Mouse (Mus musculus) colon, adult 2 months (tissue): Measurements from ENCODE around the gene Olfr785. TPM values are rescaled to one million over a fixed set of nuclear protein-coding genes. Genes with fewer than 3 reads are reported as not detected.

Experiments used
- polyA plus RNA-seq: library from polyadenylated mRNA; depleted of rRNA; stranded (reverse); fragments of >200 nt; gene quantifications from 2 replicates; pipeline ENCODE4 v1.2.3, GENCODE M21; 2012; rRNA removed

The Olfr785 gene
- not detected in 2 replicates for polyA plus RNA-seq

GRCm38 (mm10) chr10:129405126-129405525, at the start of gene Olfr785:
Gene Olfr785, plus strand, starts transcription at chr10:129405426.

GRCm38 (mm10) chr10:129383783-129384182, 21.4 kb upstream of the Olfr785 start, which contains the start of gene Olfr784:
Gene Olfr784, plus strand, starts transcription at chr10:129384083.

GRCm38 (mm10) chr10:129427006-129427405, 21.8 kb downstream of the Olfr785 start, which contains the start of gene Olfr786:
Gene Olfr786, plus strand, starts transcription at chr10:129427306.

Other genes with a start within 250 kb of the Olfr785 start
- gene Olfr771, start 240.7 kb upstream of the Olfr785 start, polyA plus RNA-seq = not detected in 2 replicates
- not detected in 2 replicates for gene Olfr772, start 227.5 kb upstream of the Olfr785 start, polyA plus RNA-seq
- not detected in 2 replicates for gene Olfr773, start 218.0 kb upstream of the Olfr785 start, polyA plus RNA-seq
- not detected in 2 replicates for gene Olfr774, start 169.2 kb upstream of the Olfr785 start, polyA plus RNA-seq
- gene Olfr775, start 157.0 kb upstream of the Olfr785 start, polyA plus RNA-seq = not detected in 2 replicates
- gene Olfr776, start 146.3 kb upstream of the Olfr785 start, polyA plus RNA-seq = not detected in 2 replicates
- gene Olfr777, start 133.9 kb upstream of the Olfr785 start, polyA plus RNA-seq = not detected in 2 replicates
- not detected in 2 replicates for gene Olfr780, start 87.3 kb upstream of the Olfr785 start, polyA plus RNA-seq
- gene Olfr781, start 76.6 kb upstream of the Olfr785 start, polyA plus RNA-seq = not detected in 2 replicates
- gene Olfr782, start 56.6 kb upstream of the Olfr785 start, polyA plus RNA-seq = not detected in 2 replicates
- gene Olfr784, start 21.3 kb upstream of the Olfr785 start, polyA plus RNA-seq = 0.06 TPM in 2 replicates
- not detected in 2 replicates for gene Olfr786, start 21.9 kb downstream of the Olfr785 start, polyA plus RNA-seq
- gene Olfr787, start 56.4 kb downstream of the Olfr785 start, polyA plus RNA-seq = not detected in 2 replicates
- not detected in 2 replicates for gene Olfr788, start 65.6 kb downstream of the Olfr785 start, polyA plus RNA-seq
- not detected in 2 replicates for gene Olfr789, start 79.3 kb downstream of the Olfr785 start, polyA plus RNA-seq
- gene Olfr790, start 93.1 kb downstream of the Olfr785 start, polyA plus RNA-seq = not detected in 2 replicates
- gene Olfr791, start 116.4 kb downstream of the Olfr785 start, polyA plus RNA-seq = not detected in 2 replicates
- not detected in 2 replicates for gene Olfr792, start 133.7 kb downstream of the Olfr785 start, polyA plus RNA-seq
- not detected in 2 replicates for gene Olfr794, start 162.2 kb downstream of the Olfr785 start, polyA plus RNA-seq
- gene Olfr796, start 207.1 kb downstream of the Olfr785 start, polyA plus RNA-seq = not detected in 2 replicates
- gene Olfr798, start 222.5 kb downstream of the Olfr785 start, polyA plus RNA-seq = not detected in 2 replicates
- gene Olfr799, start 232.1 kb downstream of the Olfr785 start, polyA plus RNA-seq = not detected in 2 replicates